Mouse (Mus musculus): Measurements from ENCODE around the gene Edn2. TPM values are rescaled to one million over a fixed set of nuclear protein-coding genes. Genes with fewer than 3 reads are reported as not detected.

Gene Edn2
- total RNA-seq, 2 experiments from 2014 or later = not detected

DNA sequence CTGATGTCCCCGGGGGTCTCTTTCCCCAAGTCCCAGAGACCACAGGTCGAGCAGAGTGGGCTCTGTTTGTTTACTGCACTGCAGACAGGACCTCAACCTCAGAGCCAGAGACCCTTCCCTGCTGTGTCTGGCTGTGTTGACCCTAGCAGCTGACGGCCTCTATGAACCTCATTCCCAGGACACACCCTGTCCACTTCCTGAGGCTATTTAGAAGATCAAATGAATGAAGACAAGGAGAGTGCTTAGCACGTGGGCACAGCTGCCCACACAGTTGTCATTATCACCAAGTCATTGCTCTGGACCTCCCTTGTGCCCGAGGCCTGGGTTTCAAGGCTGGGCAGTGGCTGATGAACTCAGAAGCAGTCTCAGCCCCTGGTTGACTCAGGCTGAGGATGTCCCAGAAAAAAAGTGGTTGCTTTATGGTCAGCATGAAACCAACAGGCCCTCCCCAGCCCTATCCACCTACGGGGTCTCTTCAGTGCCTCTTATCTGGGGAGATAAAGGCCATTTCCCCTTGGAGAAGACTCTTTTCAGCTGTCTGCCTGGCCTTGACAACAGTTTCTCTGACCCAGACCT lies 10.6 kb upstream of the Edn2 start:
- no peak for DNase-seq (ENCODE audit: extremely low spot score in 1 of 2, low spot score in 2 of 2)
- intact Hi-C loops (cut with DNase I) = no loop called here

DNA sequence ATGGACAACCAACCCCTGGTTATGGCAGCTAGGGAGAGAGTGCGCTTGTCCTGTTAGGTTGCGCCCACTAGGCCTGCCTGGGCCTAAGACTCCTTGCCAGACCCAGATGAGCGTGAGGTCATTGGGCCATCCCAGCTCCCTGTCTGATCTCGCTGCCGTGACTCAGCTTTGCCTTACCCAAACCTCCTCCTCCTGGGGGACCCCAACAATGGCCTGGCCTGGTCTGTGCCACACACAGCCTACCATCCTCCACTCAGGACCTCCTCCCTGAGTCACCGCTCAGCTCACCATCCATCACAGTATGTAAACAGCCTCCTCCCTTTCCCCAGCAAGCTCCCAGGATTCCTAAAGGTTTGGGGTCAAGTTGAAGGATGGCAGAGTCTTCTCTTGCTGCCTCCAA lies 9.1 kb upstream of the Edn2 start:
- intact Hi-C loops (cut with DNase I) = no loop called here
- no peak for DNase-seq (ENCODE audit: extremely low spot score in 1 of 2, low spot score in 2 of 2)

DNA sequence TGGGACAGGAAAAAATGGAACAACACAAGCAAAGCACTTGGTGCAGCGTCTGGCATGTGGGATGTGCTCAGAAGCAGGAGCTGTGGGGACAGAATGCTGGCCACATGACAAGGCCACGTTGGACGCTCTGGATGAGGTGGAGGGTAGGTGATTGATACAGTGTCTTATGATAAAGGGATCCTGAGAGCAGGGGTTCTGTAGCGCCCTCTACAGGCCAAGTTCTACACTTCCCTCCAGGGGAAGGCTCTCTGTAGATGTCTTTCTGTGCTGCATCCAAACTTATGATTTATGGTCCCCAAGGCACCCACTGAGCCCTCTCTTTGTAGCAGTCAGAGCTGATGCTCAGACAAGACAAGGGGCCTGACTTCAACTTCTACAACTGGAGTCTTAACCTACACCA lies 8.4 kb upstream of the Edn2 start:
- no peak for DNase-seq (ENCODE audit: extremely low spot score in 1 of 2, low spot score in 2 of 2)
- intact Hi-C loops (cut with DNase I) = no loop called here

DNA sequence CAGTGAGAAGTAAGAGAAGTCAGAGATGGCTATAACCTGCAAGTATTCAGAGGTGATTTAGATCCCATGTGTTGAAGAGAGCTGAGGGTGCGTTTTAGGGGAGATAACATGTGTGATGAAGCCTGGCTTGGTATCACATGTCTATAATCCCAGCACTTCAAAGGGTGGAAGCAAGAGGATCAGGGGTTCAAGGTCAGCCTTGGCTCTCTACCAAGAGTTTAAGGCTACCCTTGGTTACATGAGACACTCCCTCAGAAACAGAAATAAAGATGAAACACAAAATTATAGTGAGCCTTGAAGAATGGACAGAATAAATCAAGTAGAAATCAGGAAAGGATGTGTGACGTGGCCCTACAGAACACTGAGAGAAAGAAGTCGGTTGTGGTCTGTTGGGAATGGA lies 7.3 kb upstream of the Edn2 start:
- no peak for DNase-seq (ENCODE audit: extremely low spot score in 1 of 2, low spot score in 2 of 2)
- intact Hi-C loops (cut with DNase I) = no loop called here

DNA sequence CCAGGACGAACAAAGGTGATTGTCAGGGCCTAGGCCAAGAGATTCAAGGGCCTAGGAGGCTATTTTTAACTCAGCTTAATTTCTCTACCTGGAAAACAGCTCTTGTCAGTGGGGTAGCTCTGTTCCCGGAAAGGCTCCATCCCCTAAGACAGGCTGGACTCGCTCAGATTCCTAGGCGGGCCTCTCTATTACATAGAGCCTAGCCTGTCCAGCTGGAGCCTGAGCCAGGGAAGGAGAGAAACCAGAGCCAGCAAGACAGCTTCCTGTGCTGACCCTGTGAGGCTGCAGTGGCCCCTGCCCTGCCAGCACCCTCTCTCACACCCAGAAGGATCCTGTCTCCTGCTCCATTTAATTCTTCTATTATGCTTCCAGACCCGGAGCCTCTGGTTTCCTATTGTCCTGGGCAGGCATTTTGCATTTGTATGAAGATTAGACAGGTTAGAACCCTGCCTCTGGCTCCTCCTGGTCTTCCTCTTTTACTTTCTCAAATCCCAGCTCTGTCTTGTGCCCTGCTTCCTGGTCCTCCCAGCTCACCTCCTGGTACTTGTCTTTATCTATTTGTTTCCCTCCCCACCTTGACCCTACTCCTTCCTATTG lies 2.2 kb upstream of the Edn2 start:
- no peak for DNase-seq (ENCODE audit: extremely low spot score in 1 of 2, low spot score in 2 of 2)
- intact Hi-C loops (cut with DNase I) = no loop called here

DNA sequence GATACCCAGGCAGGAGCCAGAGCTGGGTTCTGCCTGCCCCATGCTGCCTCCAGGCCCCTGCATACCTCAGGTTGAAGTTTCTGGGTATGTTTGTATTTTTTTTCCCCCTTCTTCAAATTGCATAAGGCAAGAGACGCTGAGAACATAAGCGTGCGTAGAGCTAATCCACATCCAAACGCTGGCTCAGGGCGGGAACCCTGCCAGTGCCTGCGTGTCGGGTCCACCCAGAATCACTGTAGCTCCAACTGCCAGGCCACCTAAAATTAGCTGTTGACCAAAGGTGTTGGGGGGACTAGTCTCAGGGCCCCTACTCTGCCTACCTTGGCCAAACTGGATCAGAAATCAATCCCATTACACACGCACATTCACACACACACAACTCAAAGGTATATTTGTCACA lies 1.6 kb downstream of the Edn2 start:
- intact Hi-C loops (cut with DNase I) = no loop called here
- DNase-seq (ENCODE audit: extremely low spot score in 1 of 2, low spot score in 2 of 2) = no peak

DNA sequence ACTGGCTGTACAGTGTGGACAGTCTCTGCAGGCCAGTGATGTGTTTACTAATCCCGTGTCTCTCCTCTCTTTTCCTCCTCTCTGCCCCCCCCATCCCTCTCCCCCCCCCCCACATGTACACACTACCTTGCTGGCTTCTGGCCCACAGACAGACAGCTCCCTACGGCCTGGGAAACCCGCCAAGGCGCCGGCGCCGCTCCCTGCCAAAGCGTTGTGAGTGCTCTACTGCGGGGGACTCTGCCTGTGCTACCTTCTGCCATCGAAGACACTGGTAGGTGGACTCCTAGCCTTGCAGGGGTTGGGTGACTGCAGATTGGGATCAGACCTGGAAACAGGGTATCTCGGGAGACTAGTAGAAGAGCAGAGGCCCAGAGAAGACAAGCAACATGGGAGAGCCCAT lies 2.2 kb downstream of the Edn2 start:
- DNase-seq (ENCODE audit: extremely low spot score in 1 of 2, low spot score in 2 of 2) = peak in 1 of 2 experiments; percentile 71
- intact Hi-C loops (cut with DNase I) = no loop called here

DNA sequence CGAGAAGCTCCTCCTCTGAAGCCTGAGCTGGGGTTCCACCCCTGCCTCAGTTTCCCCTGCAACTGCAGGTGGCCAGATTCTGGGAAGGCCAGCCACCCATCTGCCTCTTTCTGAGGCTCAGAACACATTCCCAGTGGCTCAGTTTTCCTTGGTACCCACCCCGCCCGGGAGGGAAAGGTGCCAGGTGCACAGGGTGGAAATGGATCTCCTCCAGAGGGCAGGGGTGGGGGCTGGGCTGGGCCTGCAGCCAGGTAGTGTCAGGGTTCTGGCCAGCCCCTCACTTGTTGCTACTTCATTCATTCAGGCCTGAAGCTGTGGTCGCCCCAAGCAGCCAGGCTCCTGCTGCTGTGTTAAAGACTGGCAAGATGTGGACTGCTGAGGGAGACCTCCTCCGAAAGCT lies 3.3 kb downstream of the Edn2 start:
- intact Hi-C loops (cut with DNase I) = no loop called here
- DNase-seq (ENCODE audit: extremely low spot score in 1 of 2, low spot score in 2 of 2) = no peak

DNA sequence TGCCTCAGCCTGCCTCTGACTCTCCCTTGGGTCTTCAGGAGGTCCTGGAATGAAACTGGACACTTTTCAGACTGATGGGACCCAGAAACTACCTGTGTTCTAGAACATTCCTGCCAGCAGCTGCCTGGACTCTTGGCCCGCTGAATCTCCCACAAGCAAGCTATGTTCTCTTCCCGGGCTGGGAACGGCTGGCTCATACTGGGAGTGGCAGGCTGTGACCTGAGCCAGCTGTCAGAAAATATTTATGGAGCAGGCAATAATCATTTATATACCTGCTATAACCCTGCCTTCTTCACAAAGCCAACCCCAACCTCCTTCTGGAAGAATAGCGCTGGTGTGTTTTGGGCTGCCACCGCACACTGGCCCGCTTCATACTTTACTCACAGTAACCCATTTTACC lies 6.8 kb downstream of the Edn2 start:
- intact Hi-C loops (cut with DNase I) = no loop called here
- no peak for DNase-seq (ENCODE audit: extremely low spot score in 1 of 2, low spot score in 2 of 2)

DNA sequence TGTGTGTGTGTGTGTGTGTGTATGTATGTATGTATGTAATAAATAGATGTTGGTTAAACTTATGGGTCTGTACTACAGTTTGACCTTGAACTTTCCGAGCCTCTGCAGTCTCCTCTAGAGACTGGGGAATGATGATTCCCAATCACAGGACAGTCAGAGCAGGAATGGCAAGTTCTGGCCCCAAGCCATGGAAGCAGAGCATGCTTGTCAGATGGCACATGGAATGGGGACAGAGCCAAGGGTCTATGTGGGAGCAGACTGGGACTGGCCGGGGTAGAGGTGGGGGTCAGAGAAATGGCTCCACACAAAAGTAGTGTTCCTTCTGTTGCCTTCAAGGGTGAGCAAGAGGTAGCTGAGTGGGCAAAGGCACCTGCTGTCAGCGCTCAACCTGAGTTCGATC lies 7.3 kb downstream of the Edn2 start:
- intact Hi-C loops (cut with DNase I) = no loop called here
- DNase-seq (ENCODE audit: extremely low spot score in 1 of 2, low spot score in 2 of 2) = no peak

DNA sequence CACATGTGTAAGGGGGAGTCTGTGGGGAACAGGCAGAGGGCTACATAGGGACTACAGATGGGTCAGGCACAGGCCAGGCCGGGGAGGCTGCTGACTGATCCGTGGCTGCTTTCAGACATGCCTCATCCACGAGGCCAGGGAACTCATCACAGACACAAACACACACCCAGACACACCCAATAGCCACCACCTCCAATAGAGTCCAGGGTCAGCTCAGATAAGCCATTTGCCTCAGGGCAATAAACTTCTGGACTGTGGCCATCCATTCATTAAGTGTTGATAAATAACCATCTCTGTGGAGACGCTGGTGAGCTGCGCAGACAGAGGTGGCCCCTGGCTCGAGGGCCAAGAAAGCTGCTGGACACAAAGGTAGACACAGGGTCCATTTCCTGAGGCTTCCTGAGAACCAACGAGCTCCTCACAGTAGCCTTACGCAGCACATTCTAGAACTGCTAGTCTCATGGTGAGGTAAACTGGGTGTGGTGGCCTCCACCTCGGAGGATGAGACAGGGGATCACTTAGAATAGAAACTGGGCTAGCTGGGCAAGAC lies 9.5 kb downstream of the Edn2 start:
- intact Hi-C loops (cut with DNase I) = no loop called here
- DNase-seq (ENCODE audit: extremely low spot score in 1 of 2, low spot score in 2 of 2) = no peak

DNA sequence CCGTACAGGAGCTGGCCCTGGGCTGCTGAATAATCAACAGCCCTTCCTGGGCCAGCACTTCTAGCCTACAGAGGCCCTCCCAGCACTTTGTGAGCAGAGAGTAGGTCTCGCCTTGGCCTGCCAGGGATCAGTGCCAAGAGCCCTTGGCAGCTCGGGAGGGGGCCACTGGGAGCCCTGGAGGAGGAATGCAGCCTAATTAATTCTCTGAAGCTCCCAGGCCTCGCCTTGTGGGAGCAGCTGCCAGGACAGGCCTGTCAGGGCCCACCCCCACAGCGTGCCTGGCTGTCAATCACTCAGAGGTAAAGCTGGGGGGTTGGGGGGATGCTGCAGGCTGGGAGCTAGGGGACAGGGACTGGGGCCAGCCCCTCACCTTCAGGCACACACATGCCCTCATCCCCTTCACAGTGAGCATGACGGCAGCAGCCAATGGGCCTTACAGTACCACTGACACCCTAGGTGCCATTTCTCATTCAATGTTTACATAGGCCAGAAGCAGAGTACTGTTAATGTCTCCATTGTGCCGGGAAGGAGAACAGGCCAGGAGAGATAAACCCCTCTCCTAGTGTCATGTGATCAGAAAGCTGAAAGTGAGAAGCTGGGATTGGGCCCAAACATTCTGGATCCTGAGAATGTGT lies 11.2 kb downstream of the Edn2 start:
- DNase-seq (ENCODE audit: extremely low spot score in 1 of 2, low spot score in 2 of 2) = peak; percentile 63 to 66
- intact Hi-C loops (cut with DNase I) = no loop called here

DNA sequence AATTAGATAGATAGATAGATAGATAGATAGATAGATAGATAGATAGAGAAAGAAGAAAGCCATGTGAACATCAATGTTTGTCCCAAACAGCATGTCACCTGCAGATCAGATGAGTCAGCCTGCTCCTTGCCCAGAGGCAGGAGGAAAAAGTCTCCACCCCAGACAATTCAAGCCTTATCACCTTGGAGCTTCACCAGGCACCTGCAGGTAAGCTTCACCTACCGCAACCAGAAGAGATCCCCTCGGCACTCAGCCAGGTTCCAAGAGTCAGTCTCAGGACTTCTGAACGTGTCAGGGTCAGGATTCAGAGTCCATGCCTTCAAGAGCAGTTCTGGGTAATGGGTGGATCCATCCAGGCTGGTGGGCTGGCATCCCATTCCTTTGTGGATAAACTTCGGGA lies 18.1 kb downstream of the Edn2 start:
- DNase-seq (ENCODE audit: extremely low spot score in 1 of 2, low spot score in 2 of 2) = no peak
- intact Hi-C loops (cut with DNase I) = no loop called here

DNA sequence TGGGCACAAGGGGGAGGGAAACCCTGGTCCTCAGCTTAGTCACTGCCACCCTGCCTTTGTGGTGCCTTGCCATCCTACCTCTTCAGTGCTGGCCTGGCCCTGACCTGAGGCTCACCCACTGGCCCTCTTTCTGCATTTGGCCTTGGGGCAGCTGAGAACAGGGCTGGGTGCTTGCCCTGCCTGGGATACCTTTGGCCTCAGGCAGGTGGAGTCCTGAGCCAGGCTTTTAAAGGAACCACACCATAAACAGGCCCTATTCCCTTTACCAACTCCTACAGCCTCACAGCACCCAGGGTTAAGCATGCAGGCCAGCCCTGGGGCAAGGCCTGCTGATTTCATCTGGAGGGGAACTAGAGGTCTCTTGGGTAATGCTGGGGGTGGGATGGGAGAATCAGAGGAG lies 19.5 kb downstream of the Edn2 start:
- no peak for DNase-seq (ENCODE audit: extremely low spot score in 1 of 2, low spot score in 2 of 2)
- intact Hi-C loops (cut with DNase I) = no loop called here

DNA sequence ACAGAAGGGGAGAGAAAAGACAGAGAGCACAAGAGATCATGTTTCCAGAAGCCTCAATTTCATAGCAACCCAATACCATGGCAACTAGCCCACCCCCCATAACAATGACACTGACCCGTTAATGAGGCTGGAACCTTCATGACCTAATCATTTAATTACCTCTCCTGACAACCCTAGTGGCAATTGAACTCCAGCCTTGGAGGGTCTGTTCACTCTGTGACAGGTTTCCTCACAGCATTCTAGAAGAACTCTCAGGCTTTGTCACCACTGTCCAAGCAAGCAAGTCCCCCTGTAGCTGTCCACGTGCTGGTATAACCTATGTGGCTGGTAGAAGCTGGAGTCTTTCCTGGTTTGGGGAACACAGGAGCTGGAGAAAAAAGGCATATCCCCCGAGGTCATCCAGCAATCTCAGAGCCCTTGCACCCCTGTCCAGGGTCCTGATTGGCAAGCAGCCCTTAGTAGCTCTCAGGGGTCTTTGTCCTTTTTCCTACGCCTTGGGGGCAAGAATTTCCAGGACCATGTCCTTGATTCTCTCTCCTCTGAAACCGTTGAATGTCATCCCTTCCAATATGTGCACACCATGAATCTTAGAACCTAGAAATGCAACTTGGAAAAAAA lies 23.5 kb downstream of the Edn2 start:
- intact Hi-C loops (cut with DNase I) = no loop called here
- DNase-seq (ENCODE audit: extremely low spot score in 1 of 2, low spot score in 2 of 2) = no peak

DNA sequence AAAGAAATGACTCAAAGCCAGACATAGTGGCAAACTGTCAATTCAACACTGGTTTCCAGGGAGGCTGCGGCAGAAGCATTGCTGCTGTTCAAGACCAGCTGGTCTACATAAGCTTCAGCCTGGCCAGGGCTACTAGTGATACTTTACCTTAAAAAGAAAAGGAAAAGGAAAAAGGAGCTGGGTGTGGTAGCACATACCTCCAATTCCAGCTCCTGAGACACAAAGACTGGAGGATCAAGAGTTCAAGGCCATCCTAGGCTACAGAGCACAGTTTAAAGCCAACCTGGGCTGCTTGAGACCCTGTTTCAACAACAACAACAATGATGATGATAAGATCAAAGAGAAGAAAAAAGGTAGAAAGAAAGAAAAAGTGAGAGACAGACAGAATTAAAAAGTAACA lies 25.4 kb downstream of the Edn2 start:
- DNase-seq (ENCODE audit: extremely low spot score in 1 of 2, low spot score in 2 of 2) = no peak
- intact Hi-C loops (cut with DNase I) = no loop called here

DNA sequence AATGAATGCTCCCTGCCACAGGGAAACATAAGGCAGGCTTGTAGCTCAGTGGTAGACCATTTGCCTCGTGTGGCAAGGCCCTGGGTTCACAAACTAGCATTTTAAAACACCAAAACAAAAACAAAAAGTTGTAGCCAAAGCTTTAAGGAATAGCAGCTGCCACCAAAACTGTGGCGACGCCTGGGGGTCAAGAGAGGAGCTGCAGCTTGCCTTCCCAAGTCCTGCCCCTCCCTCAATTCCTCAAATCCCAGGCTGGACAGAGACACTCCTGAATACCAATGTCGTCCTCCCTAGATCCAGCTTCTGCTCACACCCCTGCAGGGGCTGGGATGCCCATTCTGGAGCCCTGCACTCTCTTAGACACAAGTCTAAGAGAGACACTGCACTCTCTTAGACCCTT lies 25.9 kb downstream of the Edn2 start:
- no peak for DNase-seq (ENCODE audit: extremely low spot score in 1 of 2, low spot score in 2 of 2)
- intact Hi-C loops (cut with DNase I) = no loop called here

DNA sequence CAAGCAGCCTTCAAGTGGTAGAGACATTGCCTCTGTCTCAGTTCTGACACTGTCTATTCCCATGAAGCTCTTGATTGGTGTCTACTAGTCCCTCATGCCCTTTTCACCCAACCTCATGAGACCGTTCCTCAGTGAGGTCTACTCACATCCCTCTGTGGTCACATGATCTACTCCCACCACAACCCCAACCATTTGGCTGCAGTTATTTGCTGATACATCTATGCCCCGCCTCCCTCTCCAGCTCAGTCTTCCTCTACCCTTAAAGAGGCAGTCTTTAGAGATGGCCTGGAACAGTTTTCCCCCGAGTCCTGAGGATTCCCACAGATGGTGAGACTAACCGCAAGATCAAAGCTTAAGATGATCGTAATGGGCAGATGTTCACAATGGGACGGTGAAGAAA lies 27.2 kb downstream of the Edn2 start:
- intact Hi-C loops (cut with DNase I) = no loop called here

DNA sequence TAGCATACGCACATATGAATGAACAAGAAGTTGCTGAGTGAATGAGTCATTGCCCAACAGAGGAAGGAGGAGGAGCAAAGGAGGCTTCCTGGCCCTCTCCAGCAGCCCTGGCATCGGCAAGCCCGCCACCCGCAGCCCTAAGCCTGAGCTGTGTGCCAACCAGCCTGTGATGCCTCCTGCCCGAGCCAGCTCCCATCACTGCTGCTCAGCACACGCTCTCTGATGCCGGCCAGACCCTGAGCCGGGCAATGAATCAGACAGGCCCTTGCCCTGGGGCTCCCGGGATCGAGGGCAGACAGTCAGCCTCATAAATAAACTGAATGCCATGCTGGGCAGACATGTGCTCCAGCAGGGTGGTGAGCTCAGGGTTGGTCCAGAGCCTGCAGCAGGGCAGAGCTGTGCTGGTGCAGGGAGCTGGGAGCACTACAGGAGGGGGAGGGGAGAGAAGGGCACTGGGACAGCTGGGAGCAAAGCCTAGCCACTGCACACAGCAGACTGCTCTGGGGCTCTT lies 27.7 kb downstream of the Edn2 start:
- DNase-seq (ENCODE audit: extremely low spot score in 1 of 2, low spot score in 2 of 2) = peak; percentile 70 to 75
- intact Hi-C loops (cut with DNase I) = no loop called here

More for the DNA sequence above, 27.2 kb downstream of the Edn2 start:
- DNase-seq (ENCODE audit: extremely low spot score in 1 of 2, low spot score in 2 of 2) = no peak

DNA sequence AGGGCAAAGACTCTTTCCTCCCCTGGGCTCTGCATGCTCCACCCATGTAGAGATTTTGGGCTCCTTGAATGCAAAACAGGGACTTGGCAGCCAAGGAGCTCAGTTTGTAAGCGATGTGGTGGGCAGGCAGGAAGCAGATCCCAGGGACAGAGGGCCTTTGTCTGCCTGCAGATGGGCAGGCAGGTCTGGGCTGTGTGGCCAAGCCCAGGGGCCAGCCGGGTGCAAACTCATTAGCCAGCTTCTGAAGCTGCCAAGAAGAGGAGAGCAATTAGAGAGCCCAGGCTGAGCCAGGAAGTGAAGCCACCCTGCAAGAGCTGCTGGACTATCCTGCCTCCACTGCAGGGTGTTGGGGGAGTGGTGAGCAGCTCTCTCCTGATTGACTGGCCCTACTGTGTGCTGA lies 28.9 kb downstream of the Edn2 start:
- peak; percentile 47 to 57 for DNase-seq (ENCODE audit: extremely low spot score in 1 of 2, low spot score in 2 of 2)
- intact Hi-C loops (cut with DNase I) = no loop called here

Measured in left cerebral cortex, postnatal 10 days (tissue).